Comparison of ENCODE assay signal across 7 mouse cellular contexts in genomic region chr5:109866337-109867126, GRCm38 (mm10). TPM values are rescaled to one million over a fixed set of nuclear protein-coding genes. Genes with fewer than 3 reads are reported as not detected.
DNase-seq lines count a peak whose midpoint lies in the region; ATAC-seq lines count a peak whose summit lies in the region.

No protein-coding gene starts in this region.

- H3K27me3 ChIP-seq in embryonic facial prominence, embryonic 11.5 days (ENCODE audit: control insufficient read depth, insufficient read depth, low read length): no peaks in the 10 kb centered on the region
- H3K27me3 ChIP-seq in limb, embryonic 10.5 days (ENCODE audit: low read depth, poor library complexity, severe bottlenecking): no peaks in the 10 kb centered on the region
- no peaks in the 10 kb centered on the region for H3K27me3 ChIP-seq in midbrain, embryonic 13.5 days

- no peak overlapping the region for H3K27ac ChIP-seq in embryonic facial prominence, embryonic 11.5 days (replicated peaks; ENCODE audit: low read depth, low read length)
- H3K27ac ChIP-seq in limb, embryonic 10.5 days: peak overlapping the region; percentile 75; the same call in 1 of the 2 replicates
- peak overlapping the region; percentile 56 for H3K27ac ChIP-seq in midbrain, embryonic 13.5 days

- ATAC-seq in embryonic facial prominence, embryonic 11.5 days (replicated peaks; ENCODE audit: insufficient number of reproducible peaks, low FRiP score, low TSS enrichment, low read depth): peak; percentile 100
- peak; percentile 99 for ATAC-seq in granulocyte monocyte progenitor cell, adult 5-6 weeks (replicated peaks; ENCODE audit: poor library complexity, severe bottlenecking)
- peak; percentile 100 for ATAC-seq in midbrain, embryonic 13.5 days

- peak; percentile 92 for DNase-seq in adrenal gland, postnatal 14 days
- peak; percentile 94 for DNase-seq in embryonic facial prominence, embryonic 11.5 days (ENCODE audit: low spot score)
- DNase-seq in kidney, adult 11 months: peak; percentile 92
- peak; percentile 85 for DNase-seq in limb, embryonic 10.5 days (ENCODE audit: low spot score)
- DNase-seq in spleen, adult 12 weeks (ENCODE audit: low spot score): peak; percentile 74

- no peaks in the 10 kb centered on the region for H3K9me3 ChIP-seq in embryonic facial prominence, embryonic 11.5 days (replicated peaks; ENCODE audit: control insufficient read depth, low read length)
- H3K9me3 ChIP-seq in limb, embryonic 10.5 days (replicated peaks): no peaks in the 10 kb centered on the region
- H3K9me3 ChIP-seq in midbrain, embryonic 13.5 days: 0 out of 2 replicates have a peak, but pooled peaks cover 4% of the 10 kb centered on the region

- H3K9ac ChIP-seq in embryonic facial prominence, embryonic 11.5 days (replicated peaks; ENCODE audit: low read length): peak overlapping the region; percentile 70
- H3K9ac ChIP-seq in midbrain, embryonic 13.5 days (replicated peaks): peak overlapping the region; percentile 62

- under 1% methylated on average over 22 of the region's 22 CpGs for WGBS in embryonic facial prominence, embryonic 11.5 days
- WGBS in limb, embryonic 10.5 days: under 1% methylated on average over 22 of the region's 22 CpGs
- under 1% methylated on average over 22 of the region's 22 CpGs for WGBS in midbrain, embryonic 13.5 days

- no peaks in the 10 kb centered on the region for H3K36me3 ChIP-seq in embryonic facial prominence, embryonic 11.5 days (replicated peaks; ENCODE audit: control insufficient read depth, insufficient read depth, low read depth, low read length)
- H3K36me3 ChIP-seq in limb, embryonic 10.5 days: no peaks in the 10 kb centered on the region
- peaks cover 7% of the 10 kb centered on the region; the same call in 1 of the 2 replicates for H3K36me3 ChIP-seq in midbrain, embryonic 13.5 days

- H3K4me3 ChIP-seq in embryonic facial prominence, embryonic 11.5 days (ENCODE audit: low read depth, low read length): peak overlapping the region; percentile 52
- H3K4me3 ChIP-seq in limb, embryonic 10.5 days: peak overlapping the region; percentile 67
- peak overlapping the region; percentile 55 for H3K4me3 ChIP-seq in midbrain, embryonic 13.5 days (replicated peaks)

- no peaks in the 10 kb centered on the region for H3K4me1 ChIP-seq in embryonic facial prominence, embryonic 11.5 days (ENCODE audit: control insufficient read depth, insufficient read depth, low read length)
- H3K4me1 ChIP-seq in limb, embryonic 10.5 days: peaks cover 7% of the 10 kb centered on the region; the same call in 1 of the 2 replicates
- H3K4me1 ChIP-seq in midbrain, embryonic 13.5 days (replicated peaks): peaks cover 15% of the 10 kb centered on the region

- peak overlapping the region; percentile 51 for H3K4me2 ChIP-seq in embryonic facial prominence, embryonic 11.5 days (ENCODE audit: low read depth, low read length)
- H3K4me2 ChIP-seq in midbrain, embryonic 13.5 days (replicated peaks): peak overlapping the region; percentile 52

RNA-seq across cellular contexts. Expression of gene Gm15446, which starts 56.7 kb away (rescaled TPM):
- total RNA-seq in adrenal gland, postnatal 14 days (2021): 7.3 and 10.4 TPM in 2 replicates
- 0.35 and 0.98 TPM in 2 replicates for polyA plus RNA-seq in embryonic facial prominence, embryonic 11.5 days (2014; fragmentation: Nextera tagmentation; extraction: Ambion mirVana)
- total RNA-seq in granulocyte monocyte progenitor cell, adult 5-6 weeks (2014; fragmentation: Nextera tagmentation): 26.2 and 35.1 TPM in 2 replicates
- 73.0 and 188 TPM in 2 replicates for total RNA-seq in granulocyte monocyte progenitor cell, adult 5-6 weeks (2017)
- 0.79 and 0.97 TPM in 2 replicates for polyA plus RNA-seq in limb, embryonic 10.5 days (2016; fragmentation: Nextera tagmentation; extraction: Ambion mirVana)
- 0.31 and 0.61 TPM in 2 replicates for polyA plus RNA-seq in midbrain, embryonic 13.5 days (2015; fragmentation: Nextera tagmentation; extraction: Ambion mirVana)
